Mouse (Mus musculus): ENCODE data around the gene Olfr1015.

- TF ChIP-seq CTCF (IDR thresholded peaks at IDR 0.05; ENCODE audit: insufficient read depth, low read length): no peak
- no peak for TF ChIP-seq POLR2A (IDR thresholded peaks at IDR 0.05; ENCODE audit: borderline replicate concordance, extremely low read depth, low read depth, low read length)
Measured at GRCm38 (mm10) chr2:85818179-85818578, 36.4 kb downstream of the Olfr1015 start, which contains the start of gene Olfr1018.

Data from lung, adult 2 months (tissue).